Mouse (Mus musculus) midbrain, embryonic 12.5 days (tissue): ENCODE measurements at regions not wholly inside any gene's neighbourhood (a gene's known extent, or its start where the extent isn't known, plus 50 kb on each side); places are given as distances from the start of the nearest gene placed in this dataset.

Experiments
- ATAC-seq: fragments of 200-750 bp; cut with Nextera tagmentation; 2 replicates; pipeline ENCODE4 v1.8.0; 2017; ENCODE audit warnings: low read depth, moderate TSS enrichment, moderate library complexity; ENCODE audit not compliant: low FRiP score
- H3K27ac ChIP-seq: fragments of 300-500 bp; sonication (generic); replicated peaks from 2 replicates; pipeline ENCODE4 v1.5.1; 2016; ENCODE audit warnings: mild to moderate bottlenecking
- H3K27me3 ChIP-seq: fragments of 300-500 bp; sonication (generic); 2 replicates; pipeline ENCODE4 v1.6.1; 2016; ENCODE audit warnings: mild to moderate bottlenecking
- H3K36me3 ChIP-seq: fragments of 300-500 bp; sonication (generic); 2 replicates; pipeline ENCODE4 v1.6.1; 2016
- H3K4me1 ChIP-seq: fragments of 300-500 bp; sonication (generic); 2 replicates; pipeline ENCODE4 v1.6.1; 2016
- H3K4me2 ChIP-seq: fragments of 300-500 bp; sonication (generic); replicated peaks from 2 replicates; pipeline ENCODE4 v1.6.1; 2016; ENCODE audit warnings: mild to moderate bottlenecking, moderate library complexity
- H3K4me3 ChIP-seq: fragments of 300-500 bp; sonication (generic); 2 replicates; pipeline ENCODE4 v1.5.1; 2016; ENCODE audit warnings: mild to moderate bottlenecking
- H3K9ac ChIP-seq: fragments of 300-500 bp; sonication (generic); replicated peaks from 2 replicates; pipeline ENCODE4 v1.6.1; 2016; ENCODE audit warnings: mild to moderate bottlenecking, moderate library complexity
- H3K9me3 ChIP-seq: fragments of 300-500 bp; sonication (generic); 2 replicates; pipeline ENCODE4 v1.6.1; 2016; ENCODE audit warnings: mild to moderate bottlenecking
- WGBS: fragments of 180-500 bp; shearing (Covaris S2); methylation state at CpG from one replicate; pipeline ENCODE4 v1.1.7; 2016; 5-methylcytosine and 5-hydroxymethylcytosine counted together

DNA sequence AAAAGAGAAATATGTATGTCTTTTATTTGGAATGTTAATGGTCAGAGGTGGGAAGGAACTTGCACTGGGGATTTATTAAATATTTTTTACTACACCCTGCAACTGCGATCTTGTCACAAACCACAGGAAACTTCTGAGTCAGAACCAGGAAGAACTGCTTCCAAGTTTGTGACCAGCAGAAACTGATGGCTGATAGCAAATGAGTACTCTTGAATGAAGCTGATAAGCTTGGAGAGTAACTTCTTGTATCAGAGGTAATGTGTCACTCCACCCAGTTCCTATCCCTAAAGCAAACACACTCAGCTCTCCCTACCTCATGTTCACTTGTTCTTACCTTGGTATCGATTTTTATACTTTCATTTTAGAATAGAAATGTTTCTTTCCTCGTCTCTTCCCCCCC is 76.0 kb upstream of the Thpo start:
- no peak for ATAC-seq
- H3K4me3 ChIP-seq, result no peak overlapping the region
- no peaks in the 10 kb centered on the region for H3K36me3 ChIP-seq
- no peaks in the 10 kb centered on the region for H3K27me3 ChIP-seq
- H3K9ac ChIP-seq, result no peak overlapping the region
- 92% methylated on average over 3 of the region's 3 CpGs for WGBS
- no peaks in the 10 kb centered on the region for H3K9me3 ChIP-seq
- no peak overlapping the region for H3K4me2 ChIP-seq
- H3K4me1 ChIP-seq, result peaks cover 1% of the 10 kb centered on the region; the same call in 1 of the 2 replicates
- H3K27ac ChIP-seq, result no peak overlapping the region

DNA sequence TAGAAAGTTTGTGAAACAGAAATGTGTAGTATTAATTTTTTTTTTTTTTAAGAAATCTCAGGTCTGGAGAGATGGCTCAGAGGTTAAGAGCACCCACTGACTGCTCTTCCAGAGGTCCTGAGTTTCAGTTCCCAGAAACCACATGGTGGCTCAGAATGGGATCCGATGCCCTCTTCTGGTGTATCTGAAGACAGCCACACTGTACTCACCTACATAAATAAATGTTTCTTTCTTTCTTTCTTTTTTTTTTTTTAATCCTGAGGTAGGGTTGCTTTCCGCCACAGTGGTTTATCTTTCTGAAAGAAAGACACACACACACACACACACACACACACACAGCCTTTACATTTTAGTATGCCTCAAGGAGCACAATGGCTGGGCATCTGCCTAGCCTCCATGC is 74.0 kb upstream of the Thpo start:
- ATAC-seq, result no peak
- Histone ChIP-seq H3K4me2 (no peak overlapping the region), H3K4me1 (peaks cover 8% of the 10 kb centered on the region; the same call in 1 of the 2 replicates), H3K27me3 (no peaks in the 10 kb centered on the region), H3K9me3 (no peaks in the 10 kb centered on the region), H3K9ac (no peak overlapping the region), H3K36me3 (no peaks in the 10 kb centered on the region), H3K4me3 (no peak overlapping the region), H3K27ac (no peak overlapping the region)
- WGBS, result 77% methylated on average over 2 of the region's 2 CpGs

DNA sequence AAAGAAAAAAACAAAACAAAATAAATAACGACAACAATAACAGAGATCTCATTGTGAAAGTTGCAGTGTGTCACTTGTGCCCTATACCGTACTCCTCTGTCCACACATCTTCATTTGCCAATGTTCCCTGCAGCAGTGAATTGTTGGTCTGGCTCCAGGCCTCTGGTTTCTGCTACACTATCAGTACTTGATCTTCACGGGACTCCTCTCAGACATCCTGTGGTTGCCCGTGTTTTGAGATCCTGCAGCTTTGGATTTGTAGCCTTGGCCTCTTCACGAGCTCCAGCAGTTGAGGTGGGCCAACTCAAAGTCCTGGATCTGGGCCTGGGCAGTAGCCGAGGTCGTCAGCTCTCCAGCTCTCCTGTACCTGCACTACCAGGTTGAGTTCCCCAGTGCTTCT is 72.4 kb upstream of the Thpo start:
- no peaks in the 10 kb centered on the region for H3K9me3 ChIP-seq

DNA sequence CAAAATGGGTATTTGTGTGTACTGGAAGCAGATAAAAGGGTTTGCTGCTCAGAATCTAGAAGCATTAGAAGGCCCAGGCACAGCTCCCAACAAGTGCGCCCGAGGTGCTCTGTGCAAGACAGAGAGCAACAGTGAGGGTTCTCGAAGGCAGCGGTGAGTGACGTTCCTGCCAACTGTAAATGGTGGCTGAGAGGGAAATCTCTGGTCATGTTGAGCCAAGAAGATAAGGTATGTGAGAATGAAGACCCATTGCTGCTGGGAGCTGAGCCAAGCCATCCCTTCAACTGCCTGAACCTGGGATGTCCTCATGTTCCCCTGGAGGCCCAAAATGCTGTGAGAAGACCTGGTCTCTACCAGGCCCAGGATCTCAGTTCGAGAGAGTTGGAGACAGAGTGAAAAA is 71.5 kb upstream of the Thpo start:
- no peaks in the 10 kb centered on the region for H3K36me3 ChIP-seq
- H3K4me2 ChIP-seq, result no peak overlapping the region
- H3K27ac ChIP-seq, result no peak overlapping the region
- no peak overlapping the region for H3K4me3 ChIP-seq
- 90% methylated on average over 6 of the region's 6 CpGs for WGBS
- no peaks in the 10 kb centered on the region for H3K9me3 ChIP-seq
- no peak for ATAC-seq
- H3K27me3 ChIP-seq, result no peaks in the 10 kb centered on the region
- H3K9ac ChIP-seq, result no peak overlapping the region
- peaks cover 8% of the 10 kb centered on the region; the same call in 1 of the 2 replicates for H3K4me1 ChIP-seq

More for the DNA sequence above, 72.4 kb upstream of the Thpo start:
- ATAC-seq, result no peak
- Histone ChIP-seq H3K27me3 (no peaks in the 10 kb centered on the region), H3K27ac (no peak overlapping the region), H3K9ac (no peak overlapping the region), H3K36me3 (no peaks in the 10 kb centered on the region), H3K4me1 (peaks cover 8% of the 10 kb centered on the region; the same call in 1 of the 2 replicates), H3K4me2 (no peak overlapping the region), H3K4me3 (no peak overlapping the region)
- WGBS, result 90% methylated on average over 7 of the region's 7 CpGs

- H3K9ac ChIP-seq, result peak overlapping the region; percentile 31; the same call in 1 of the 2 replicates
- peak overlapping the region; percentile 68 for H3K4me2 ChIP-seq
These were observed 70.8 kb upstream of the Thpo start for GRCm38 (mm10) chr16:20805086-20805485.

GRCm38 (mm10) chr16:20804601-20805017 is 70.3 kb upstream of the Thpo start:
- Histone ChIP-seq H3K4me3 (peak overlapping the region; percentile 43), H3K4me1 (peaks cover 8% of the 10 kb centered on the region; the same call in 1 of the 2 replicates), H3K27me3 (no peaks in the 10 kb centered on the region), H3K4me2 (peak overlapping the region; percentile 68), H3K9ac (peak overlapping the region; percentile 31; the same call in 1 of the 2 replicates), H3K27ac (no peak overlapping the region), H3K9me3 (no peaks in the 10 kb centered on the region), H3K36me3 (no peaks in the 10 kb centered on the region)
- peak; percentile 86 for ATAC-seq
- WGBS, result 5% methylated on average over 10 of the region's 10 CpGs

More at GRCm38 (mm10) chr16:20805086-20805485, 70.8 kb upstream of the Thpo start:
- Histone ChIP-seq H3K27me3 (no peaks in the 10 kb centered on the region), H3K4me3 (peak overlapping the region; percentile 43), H3K36me3 (no peaks in the 10 kb centered on the region), H3K9me3 (no peaks in the 10 kb centered on the region), H3K27ac (no peak overlapping the region), H3K4me1 (peaks cover 8% of the 10 kb centered on the region; the same call in 1 of the 2 replicates)
- 9% methylated on average over 6 of the region's 6 CpGs for WGBS
- ATAC-seq, result peak; percentile 29; the same call in 1 of the 2 replicates

DNA sequence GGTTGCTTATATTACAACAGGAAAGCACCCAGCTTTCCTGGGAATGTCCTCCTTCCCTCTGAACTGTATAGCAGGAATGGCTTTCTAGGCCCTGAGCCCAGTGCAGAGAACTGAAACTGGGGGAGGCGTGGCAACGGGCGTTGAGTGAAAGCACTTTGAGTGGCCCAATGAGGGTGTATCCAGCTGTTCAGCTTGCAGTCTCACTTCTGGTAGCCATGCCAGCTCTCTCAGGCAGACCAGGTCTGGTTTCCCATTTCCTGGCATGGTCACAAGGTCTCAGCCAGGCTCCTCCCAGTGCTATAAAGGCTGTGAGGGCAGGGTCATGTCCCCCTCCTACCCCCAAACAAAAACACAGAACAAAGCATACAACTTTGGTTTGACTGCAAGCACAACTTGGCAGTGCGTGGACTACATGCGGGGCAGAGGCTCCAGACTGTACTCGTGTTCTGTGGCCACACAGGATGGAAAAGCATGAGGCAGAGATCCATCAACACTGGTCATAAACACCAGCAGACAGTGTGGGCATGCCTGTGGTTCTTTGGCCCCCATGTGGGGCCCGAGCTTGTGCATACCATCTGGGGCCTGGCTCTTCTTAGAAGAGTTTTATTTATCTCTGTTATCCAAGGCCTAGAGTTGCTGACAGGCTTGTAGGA is 69.1 kb upstream of the Thpo start:
- H3K36me3 ChIP-seq, result no peaks in the 10 kb centered on the region

GRCm38 (mm10) chr16:20802724-20803123 is 68.4 kb upstream of the Thpo start:
- Histone ChIP-seq H3K9ac (no peak overlapping the region), H3K36me3 (no peaks in the 10 kb centered on the region)

More for the DNA sequence above, 69.1 kb upstream of the Thpo start:
- Histone ChIP-seq H3K4me3 (no peak overlapping the region), H3K4me1 (peaks cover 8% of the 10 kb centered on the region; the same call in 1 of the 2 replicates), H3K4me2 (no peak overlapping the region), H3K27ac (no peak overlapping the region), H3K27me3 (no peaks in the 10 kb centered on the region), H3K9ac (no peak overlapping the region), H3K9me3 (no peaks in the 10 kb centered on the region)
- no peak for ATAC-seq
- 90% methylated on average over 7 of the region's 7 CpGs for WGBS

DNA sequence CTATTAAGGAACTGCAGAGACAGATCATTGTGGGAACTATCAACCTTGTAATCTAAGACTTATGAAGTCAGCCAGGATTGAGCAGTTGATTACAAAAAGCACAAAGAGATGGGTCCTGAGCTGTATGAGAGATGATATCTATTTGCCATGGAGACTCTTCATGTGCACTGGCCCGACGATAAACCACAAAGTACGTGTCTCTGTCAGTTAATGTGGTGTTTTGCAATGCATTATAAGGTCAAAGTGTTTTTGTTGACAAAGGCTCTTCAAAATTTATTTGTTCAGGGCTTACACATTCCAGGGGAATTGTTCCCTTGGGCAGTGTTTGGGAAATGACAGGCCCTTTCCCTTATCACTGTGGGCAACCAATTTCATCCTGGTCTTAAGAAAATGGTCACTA is 65.7 kb upstream of the Thpo start:
- no peak overlapping the region for H3K27ac ChIP-seq

More at GRCm38 (mm10) chr16:20802724-20803123, 68.4 kb upstream of the Thpo start:
- 89% methylated on average over 6 of the region's 6 CpGs for WGBS
- H3K4me1 ChIP-seq, result peaks cover 8% of the 10 kb centered on the region; the same call in 1 of the 2 replicates
- no peak for ATAC-seq
- no peak overlapping the region for H3K4me3 ChIP-seq
- H3K27me3 ChIP-seq, result no peaks in the 10 kb centered on the region
- H3K4me2 ChIP-seq, result no peak overlapping the region
- no peaks in the 10 kb centered on the region for H3K9me3 ChIP-seq
- H3K27ac ChIP-seq, result no peak overlapping the region

GRCm38 (mm10) chr16:20798115-20798514 is 63.8 kb upstream of the Thpo start:
- no peak for ATAC-seq
- Histone ChIP-seq H3K27me3 (no peaks in the 10 kb centered on the region), H3K9ac (no peak overlapping the region), H3K4me1 (no peaks in the 10 kb centered on the region), H3K4me2 (no peak overlapping the region), H3K27ac (no peak overlapping the region), H3K4me3 (no peak overlapping the region), H3K9me3 (no peaks in the 10 kb centered on the region), H3K36me3 (no peaks in the 10 kb centered on the region)
- 85% methylated on average over 4 of the region's 4 CpGs for WGBS

More for the DNA sequence above, 65.7 kb upstream of the Thpo start:
- no peaks in the 10 kb centered on the region for H3K36me3 ChIP-seq
- WGBS, result 86% methylated on average over 3 of the region's 3 CpGs
- H3K9ac ChIP-seq, result no peak overlapping the region
- no peaks in the 10 kb centered on the region for H3K9me3 ChIP-seq
- H3K4me1 ChIP-seq, result peaks cover 4% of the 10 kb centered on the region; the same call in 1 of the 2 replicates
- ATAC-seq, result no peak
- H3K27me3 ChIP-seq, result no peaks in the 10 kb centered on the region
- H3K4me2 ChIP-seq, result no peak overlapping the region
- H3K4me3 ChIP-seq, result no peak overlapping the region

DNA sequence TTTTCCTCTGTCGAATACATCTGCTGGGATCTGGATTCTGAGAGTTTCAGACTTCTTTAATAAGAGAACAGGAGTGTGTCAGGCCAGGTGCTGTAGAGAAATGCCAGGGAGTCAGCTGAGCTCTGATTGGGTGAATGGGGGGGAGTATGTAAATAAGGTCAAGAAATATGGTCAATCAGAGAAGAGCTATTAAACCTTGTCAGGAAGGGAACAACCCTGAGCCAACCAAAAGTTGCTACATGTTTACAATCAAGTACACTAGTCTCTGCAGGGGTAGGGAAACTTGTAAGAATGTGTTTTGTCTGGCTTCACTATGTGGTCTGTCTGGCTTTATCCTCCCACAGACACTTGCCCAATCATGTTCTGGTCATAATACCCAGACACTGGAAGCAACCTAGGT is 60.4 kb upstream of the Thpo start:
- H3K27me3 ChIP-seq, result no peaks in the 10 kb centered on the region
- ATAC-seq, result no peak
- H3K36me3 ChIP-seq, result no peaks in the 10 kb centered on the region
- H3K9ac ChIP-seq, result no peak overlapping the region
- no peak overlapping the region for H3K4me3 ChIP-seq
- WGBS, result 88% methylated on average over 1 of the region's 1 CpGs
- no peaks in the 10 kb centered on the region for H3K9me3 ChIP-seq
- H3K4me2 ChIP-seq, result no peak overlapping the region
- H3K27ac ChIP-seq, result no peak overlapping the region
- H3K4me1 ChIP-seq, result no peaks in the 10 kb centered on the region
